Mouse (Mus musculus) embryonic facial prominence, embryonic 10.5 days (tissue): ENCODE data around the gene Sctr. TPM values are rescaled to one million over a fixed set of nuclear protein-coding genes. Genes with fewer than 3 reads are reported as not detected.
"Not testable (repeated sequence)": the region's sequence is repeated elsewhere in the genome, so short reads cannot be mapped to it uniquely, and the experiment has no call there.

Experiments
- DNase-seq: peaks from one replicate; pipeline ENCODE4 v3.0.0-alpha.2; 2017; ENCODE audit warnings: low spot score
- H3K27ac ChIP-seq: fragments of 300-500 bp; sonication (generic); replicated peaks from 2 replicates; pipeline ENCODE4 v1.5.1; 2016; ENCODE audit warnings: mild to moderate bottlenecking
- H3K27me3 ChIP-seq: fragments of 300-500 bp; sonication (generic); replicated peaks from 2 replicates; pipeline ENCODE4 v1.6.1; 2016; ENCODE audit warnings: low read depth, mild to moderate bottlenecking; ENCODE audit not compliant: poor library complexity, severe bottlenecking
- H3K36me3 ChIP-seq: fragments of 300-500 bp; sonication (generic); replicated peaks from 2 replicates; pipeline ENCODE4 v1.6.1; 2016; ENCODE audit warnings: mild to moderate bottlenecking, moderate library complexity
- H3K4me1 ChIP-seq: fragments of 300-500 bp; sonication (generic); 2 replicates; pipeline ENCODE4 v1.6.1; 2016
- H3K4me3 ChIP-seq: fragments of 300-500 bp; sonication (generic); 2 replicates; pipeline ENCODE4 v1.5.1; 2016; ENCODE audit warnings: mild to moderate bottlenecking, moderate library complexity
- H3K9me3 ChIP-seq: fragments of 300-500 bp; sonication (generic); 2 replicates; pipeline ENCODE4 v1.6.1; 2016; ENCODE audit warnings: mild to moderate bottlenecking
- WGBS: fragments of 180-500 bp; shearing (Covaris S2); methylation state at CpG from one replicate; pipeline ENCODE4 v1.1.7; 2016; 5-methylcytosine and 5-hydroxymethylcytosine counted together
- polyA plus RNA-seq: library from polyadenylated mRNA; unstranded; fragments of >200 nt; fragmentation: Nextera tagmentation; extraction: Ambion mirVana; gene quantifications from 2 replicates; pipeline ENCODE4 v1.2.1, GENCODE M21; 2016

The Sctr gene
- polyA plus RNA-seq, 1 experiment from 2014 or later, result 0.16 TPM

DNA sequence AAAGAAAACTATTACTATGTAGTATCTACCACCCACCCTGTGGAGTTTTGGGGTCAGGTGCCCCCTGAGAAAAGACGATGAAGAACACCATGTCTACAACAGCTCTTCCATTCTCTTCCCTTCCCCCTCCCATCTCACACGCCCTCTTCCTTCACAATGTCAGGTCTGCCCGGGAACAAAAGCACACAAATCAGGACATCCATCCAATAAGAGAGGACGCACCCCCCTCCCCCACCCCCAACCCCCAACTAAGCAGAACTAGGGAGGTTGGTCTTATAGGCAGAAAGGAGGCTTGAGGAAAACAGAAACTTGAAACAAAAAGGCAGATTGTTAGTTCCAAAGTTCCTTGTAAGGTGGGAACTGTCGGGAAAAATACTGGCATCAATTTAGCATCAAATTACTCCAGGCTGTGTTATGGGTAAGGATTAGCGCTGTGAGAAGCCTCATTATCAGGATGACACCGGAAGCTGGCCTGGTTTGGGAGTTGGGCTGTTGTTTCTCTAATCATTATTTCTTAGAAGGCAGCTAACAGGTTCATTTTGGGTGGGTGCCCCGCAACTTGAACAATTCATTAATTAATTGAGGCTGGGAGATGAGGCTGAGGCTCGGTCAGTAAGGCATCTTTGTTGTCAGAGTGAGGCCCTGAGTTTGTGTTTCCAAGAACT, 71.2 kb downstream of the Sctr start:
- H3K27ac ChIP-seq, result no peak overlapping the region; the same call in 1 of the 2 replicates
- DNase-seq, result peak; percentile 23
- H3K4me3 ChIP-seq, result no peak overlapping the region
- peaks cover 41% of the 10 kb centered on the region for H3K4me1 ChIP-seq
- peaks cover 19% of the 10 kb centered on the region for H3K27me3 ChIP-seq
- 5% methylated on average over 9 of the region's 9 CpGs for WGBS
- H3K36me3 ChIP-seq, result no peaks in the 10 kb centered on the region
- no peaks in the 10 kb centered on the region for H3K9me3 ChIP-seq

DNA sequence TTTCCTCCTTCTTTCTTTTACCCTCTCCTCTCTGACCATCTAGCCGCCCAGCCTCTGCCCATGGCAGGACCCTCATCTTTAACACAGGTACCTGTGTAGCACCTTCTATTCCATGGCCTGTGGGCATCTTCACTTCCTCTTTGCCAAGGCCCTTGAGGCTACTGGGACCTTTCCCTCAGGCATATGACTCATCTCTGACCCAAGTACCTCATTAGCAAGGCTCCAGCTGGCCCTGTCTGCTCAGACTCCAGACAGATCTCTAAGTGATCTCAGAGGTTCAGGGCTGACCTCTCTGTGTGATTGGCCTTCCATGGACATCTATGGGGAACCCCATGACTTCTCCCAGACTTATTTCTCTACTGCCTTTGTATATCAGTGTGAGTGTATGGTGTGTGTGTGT, 73.9 kb downstream of the Sctr start:
- H3K27ac ChIP-seq, result no peak overlapping the region
- 79% methylated on average over 1 of the region's 1 CpGs for WGBS
- no peak for DNase-seq
- peaks cover 1% of the 10 kb centered on the region; the same call in 1 of the 2 replicates for H3K27me3 ChIP-seq
- no peaks in the 10 kb centered on the region for H3K36me3 ChIP-seq
- H3K9me3 ChIP-seq, result no peaks in the 10 kb centered on the region
- H3K4me1 ChIP-seq, result peaks cover 30% of the 10 kb centered on the region
- H3K4me3 ChIP-seq, result no peak overlapping the region

DNA sequence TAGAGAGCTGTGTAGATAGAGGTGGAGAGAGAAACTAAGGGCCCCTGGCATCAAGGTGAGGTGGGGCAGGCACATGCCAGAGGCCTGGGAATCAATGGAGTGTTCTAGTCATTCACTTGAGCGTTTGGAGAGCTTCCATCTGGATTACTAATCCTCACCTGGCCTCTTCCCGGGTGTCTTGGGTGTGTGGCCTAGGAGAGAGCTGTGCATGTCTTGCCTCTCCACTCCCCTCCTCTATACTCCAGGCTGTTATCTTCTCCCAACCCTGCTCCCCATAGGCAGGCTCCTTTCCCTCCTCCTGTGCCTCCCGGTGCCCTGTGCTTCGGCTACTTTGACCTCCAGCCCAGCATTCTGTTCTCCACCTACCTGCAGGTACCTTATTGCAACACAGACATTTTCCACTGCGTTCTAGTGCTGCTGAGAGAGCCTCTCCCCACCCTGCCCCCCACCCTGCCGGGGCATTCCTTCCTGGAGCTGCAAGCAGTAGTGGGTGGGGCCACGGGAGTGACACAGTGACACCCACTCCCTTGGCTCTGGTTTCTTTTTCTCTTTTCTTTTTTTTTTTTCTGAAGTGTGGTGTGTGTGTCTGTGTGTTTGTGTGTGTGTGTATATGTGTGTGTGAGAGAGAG, 76.4 kb downstream of the Sctr start:
- Histone ChIP-seq H3K27me3 (no peaks in the 10 kb centered on the region), H3K4me3 (no peak overlapping the region), H3K9me3 (no peaks in the 10 kb centered on the region), H3K4me1 (peaks cover 22% of the 10 kb centered on the region), H3K27ac (no peak overlapping the region), H3K36me3 (no peaks in the 10 kb centered on the region)
- WGBS, result 30% methylated on average over 7 of the region's 7 CpGs
- peak; percentile 27 for DNase-seq

GRCm38 (mm10) chr1:120083921-120084517, 77.3 kb downstream of the Sctr start:
- DNase-seq, result no peak

GRCm38 (mm10) chr1:120085696-120086095, 79.0 kb downstream of the Sctr start:
- WGBS, result 67% methylated on average over 3 of the region's 3 CpGs
- no peak for DNase-seq
- Histone ChIP-seq H3K9me3 (no peaks in the 10 kb centered on the region), H3K27me3 (no peaks in the 10 kb centered on the region), H3K4me3 (no peak overlapping the region), H3K27ac (no peak overlapping the region), H3K36me3 (no peaks in the 10 kb centered on the region), H3K4me1 (peaks cover 33% of the 10 kb centered on the region)

More at GRCm38 (mm10) chr1:120083921-120084517, 77.3 kb downstream of the Sctr start:
- WGBS, result 53% methylated on average over 5 of the region's 5 CpGs
- Histone ChIP-seq H3K4me1 (peaks cover 27% of the 10 kb centered on the region), H3K27ac (no peak overlapping the region), H3K9me3 (no peaks in the 10 kb centered on the region), H3K27me3 (no peaks in the 10 kb centered on the region), H3K36me3 (no peaks in the 10 kb centered on the region), H3K4me3 (no peak overlapping the region)

GRCm38 (mm10) chr1:120086644-120087043, 80.0 kb downstream of the Sctr start:
- 77% methylated on average over 13 of the region's 13 CpGs for WGBS

DNA sequence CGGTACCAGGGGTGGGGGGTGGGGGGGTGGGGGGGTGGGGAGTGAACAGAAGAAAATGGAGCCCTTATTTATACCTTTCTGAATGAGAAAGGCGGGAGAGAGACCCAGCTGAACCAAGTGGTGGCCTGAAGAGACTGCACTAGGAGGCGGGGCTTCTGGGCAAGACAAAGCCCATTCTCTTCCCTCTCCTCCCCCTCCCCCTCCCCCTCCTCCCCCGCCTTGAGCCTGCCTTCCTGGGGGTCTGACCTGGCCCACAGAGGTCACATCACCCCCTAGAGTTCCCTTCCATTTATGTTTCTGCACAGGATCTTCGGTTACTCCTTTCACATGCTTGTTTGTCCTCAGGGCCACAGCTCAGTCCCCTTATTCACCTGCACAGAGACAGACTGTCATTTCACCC, 82.5 kb downstream of the Sctr start:
- no peak overlapping the region for H3K4me3 ChIP-seq
- peak; percentile 44 for DNase-seq
- no peak overlapping the region; the same call in 1 of the 2 replicates for H3K27ac ChIP-seq
- peaks cover 17% of the 10 kb centered on the region for H3K4me1 ChIP-seq
- no peaks in the 10 kb centered on the region for H3K9me3 ChIP-seq
- no peaks in the 10 kb centered on the region for H3K36me3 ChIP-seq
- 2% methylated on average over 5 of the region's 5 CpGs for WGBS
- no peaks in the 10 kb centered on the region for H3K27me3 ChIP-seq

More at GRCm38 (mm10) chr1:120086644-120087043, 80.0 kb downstream of the Sctr start:
- Histone ChIP-seq H3K36me3 (no peaks in the 10 kb centered on the region), H3K4me3 (no peak overlapping the region), H3K27me3 (no peaks in the 10 kb centered on the region), H3K27ac (no peak overlapping the region), H3K9me3 (no peaks in the 10 kb centered on the region), H3K4me1 (peaks cover 33% of the 10 kb centered on the region)
- DNase-seq, result peak; percentile 21

DNA sequence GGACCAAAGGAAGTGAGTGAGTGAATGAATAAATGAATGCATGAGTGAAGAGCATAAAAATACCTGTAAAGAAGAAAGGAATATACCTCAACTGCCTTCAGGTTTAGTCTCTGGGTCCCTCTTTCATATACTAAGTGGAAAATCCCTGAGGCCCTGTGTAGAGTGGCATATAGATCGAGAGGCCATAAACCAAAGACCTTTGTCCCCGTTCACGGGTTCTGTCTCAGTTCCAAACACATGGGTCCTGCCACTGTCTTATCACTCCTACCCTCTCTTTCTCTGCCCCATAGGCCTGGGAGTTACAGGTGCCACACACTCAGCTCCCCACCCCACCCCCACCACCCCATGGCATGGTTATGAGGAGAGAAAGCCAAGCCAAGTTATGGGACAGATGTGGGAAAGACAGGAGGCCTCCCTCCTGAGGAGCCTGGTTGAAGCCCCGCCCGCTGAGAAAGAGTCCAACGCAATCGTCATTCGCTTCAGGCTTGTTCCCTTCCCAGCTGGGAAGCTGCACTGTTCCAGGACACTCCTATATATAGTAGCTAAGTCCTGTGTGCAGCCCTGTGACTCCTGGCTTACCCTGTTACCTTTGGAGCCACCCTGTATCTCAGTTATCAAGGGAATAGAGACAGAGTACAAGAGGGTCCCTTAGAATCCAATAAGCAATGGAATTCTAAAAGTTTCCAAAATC, 84.3 kb downstream of the Sctr start:
- Histone ChIP-seq H3K4me3 (no peak overlapping the region), H3K27me3 (no peaks in the 10 kb centered on the region), H3K4me1 (peaks cover 16% of the 10 kb centered on the region), H3K36me3 (no peaks in the 10 kb centered on the region), H3K27ac (no peak overlapping the region), H3K9me3 (no peaks in the 10 kb centered on the region)
- WGBS, result 79% methylated on average over 8 of the region's 8 CpGs
- DNase-seq, result no peak

DNA sequence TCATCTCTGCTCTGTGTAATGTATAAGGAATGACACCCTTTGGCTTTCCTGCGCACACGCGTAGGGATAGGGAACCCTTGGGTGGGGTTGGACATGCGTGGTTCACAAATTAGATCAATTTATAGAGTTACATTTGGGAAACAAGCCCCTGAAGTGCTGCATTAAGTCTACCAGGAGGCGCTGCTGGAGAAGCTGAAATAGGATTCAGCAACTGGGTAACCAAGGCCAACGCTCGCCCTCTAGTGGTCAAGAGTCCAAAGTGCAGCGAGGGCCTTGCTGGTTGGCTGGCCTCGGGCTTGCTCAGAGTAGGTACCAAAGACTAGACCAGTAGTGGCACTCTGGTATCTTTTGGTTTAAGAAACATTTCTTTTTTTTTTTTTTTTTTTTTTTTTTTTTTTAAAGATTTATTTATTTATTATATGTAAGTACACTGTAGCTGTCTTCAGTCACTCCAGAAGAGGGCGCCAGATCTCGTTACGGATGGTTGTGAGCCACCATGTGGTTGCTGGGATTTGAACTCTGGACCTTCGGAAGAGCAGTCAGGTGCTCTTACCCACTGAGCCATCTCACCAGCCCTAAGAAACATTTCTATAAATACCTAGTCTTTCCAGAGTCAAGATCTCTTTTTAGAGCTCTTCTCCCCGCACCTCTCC, 86.9 kb downstream of the Sctr start:
- H3K9me3 ChIP-seq, H3K4me3 ChIP-seq, H3K27ac ChIP-seq, H3K27me3 ChIP-seq, H3K36me3 ChIP-seq: not testable (repeated sequence)
- 58% methylated on average over 13 of the region's 14 CpGs for WGBS
- peak; percentile 86 for DNase-seq
- H3K4me1 ChIP-seq, result peaks cover 10% of the 10 kb centered on the region

DNA sequence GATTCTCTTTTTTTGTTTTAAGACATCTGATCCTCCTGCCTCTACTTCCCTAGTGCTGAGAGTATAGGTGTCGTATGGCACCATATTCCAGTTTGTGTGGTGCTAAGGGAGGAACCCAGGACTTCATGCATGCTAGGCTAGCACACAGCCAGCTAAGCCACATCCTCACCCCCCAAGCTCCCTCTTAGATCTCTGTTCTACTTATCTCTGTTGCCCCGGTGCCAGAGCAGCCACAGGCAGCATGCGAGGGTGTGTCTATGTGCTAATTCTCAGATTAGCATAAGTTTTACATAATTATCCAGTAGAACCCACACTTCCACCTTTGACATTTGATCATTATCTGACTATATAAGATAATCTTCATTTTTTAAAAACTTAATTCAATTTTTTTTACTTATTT, 88.2 kb downstream of the Sctr start:
- no peak for DNase-seq
- H3K27ac ChIP-seq, result no peak overlapping the region
- H3K36me3 ChIP-seq, result no peaks in the 10 kb centered on the region
- no peak overlapping the region for H3K4me3 ChIP-seq
- H3K4me1 ChIP-seq, result no peaks in the 10 kb centered on the region
- H3K27me3 ChIP-seq, result no peaks in the 10 kb centered on the region
- H3K9me3 ChIP-seq, result no peaks in the 10 kb centered on the region
- 81% methylated on average over 3 of the region's 3 CpGs for WGBS

DNA sequence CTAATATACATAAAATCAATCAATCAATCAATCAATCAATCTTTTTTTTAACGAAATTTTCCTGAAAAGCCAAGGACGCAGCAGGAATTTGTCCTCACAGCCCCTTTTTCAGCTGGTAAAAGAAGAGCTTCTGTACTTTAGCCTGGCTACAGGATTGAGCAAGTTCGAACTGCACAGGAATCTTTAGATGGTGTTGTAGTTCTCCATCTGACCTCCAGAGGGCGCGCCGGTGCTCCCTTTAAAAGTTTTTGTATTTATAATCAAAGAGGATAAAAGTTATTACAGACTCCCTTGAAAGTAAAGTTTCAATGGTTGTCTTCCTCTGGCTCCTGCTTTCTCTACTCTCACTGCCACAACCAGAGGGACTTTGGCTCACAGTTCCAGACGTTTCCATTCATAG, 91.6 kb downstream of the Sctr start:
- no peaks in the 10 kb centered on the region for H3K9me3 ChIP-seq
- H3K36me3 ChIP-seq, result no peaks in the 10 kb centered on the region
- 15% methylated on average over 7 of the region's 7 CpGs for WGBS
- no peaks in the 10 kb centered on the region for H3K4me1 ChIP-seq
- DNase-seq, result peak; percentile 60
- no peak overlapping the region for H3K27ac ChIP-seq
- H3K4me3 ChIP-seq, result no peak overlapping the region
- H3K27me3 ChIP-seq, result no peaks in the 10 kb centered on the region

GRCm38 (mm10) chr1:120099483-120099882, 92.8 kb downstream of the Sctr start:
- Histone ChIP-seq H3K4me1 (no peaks in the 10 kb centered on the region), H3K27ac (no peak overlapping the region; the same call in 1 of the 2 replicates), H3K4me3 (no peak overlapping the region), H3K36me3 (no peaks in the 10 kb centered on the region), H3K27me3 (no peaks in the 10 kb centered on the region), H3K9me3 (no peaks in the 10 kb centered on the region)
- WGBS, result 60% methylated on average over 6 of the region's 6 CpGs
- no peak for DNase-seq
